Mouse (Mus musculus) E14TG2a.4 (cell line): ENCODE measurements around the gene Tex52.
A peak's percentile ranks its signal among the peaks of the same experiment; 100 is the strongest.

Source experiments
- H3K27me3 ChIP-seq: 2 replicates; pipeline ENCODE4 v1.6.1; 2014; ENCODE audit warnings: low read length, control low read depth; ENCODE audit not compliant: insufficient read depth
- H3K36me3 ChIP-seq: 2 replicates; pipeline ENCODE4 v1.6.1; 2014; ENCODE audit warnings: low read length, control low read depth; ENCODE audit not compliant: insufficient read depth
- H3K4me1 ChIP-seq: replicated peaks from 2 replicates; pipeline ENCODE4 v1.6.1; 2014; ENCODE audit warnings: low read depth, low read length, control low read depth
- H3K4me3 ChIP-seq: replicated peaks from 2 replicates; pipeline ENCODE4 v1.5.1; 2014; ENCODE audit warnings: mild to moderate bottlenecking, low read length
- H3K9me3 ChIP-seq: 2 replicates; pipeline ENCODE4 v1.6.1; 2014; ENCODE audit warnings: low read length, control low read depth
- CTCF ChIP-seq: conservative IDR thresholded peaks from 2 replicates; pipeline ENCODE4 v1.5.1; 2014; ENCODE audit warnings: low read length
- NANOG ChIP-seq: IDR thresholded peaks from 2 replicates; pipeline ENCODE4 v1.6.1; 2014; ENCODE audit warnings: borderline replicate concordance, low read length, mixed read lengths
- POU5F1 ChIP-seq: IDR thresholded peaks from 2 replicates; pipeline ENCODE4 v1.6.1; 2014; ENCODE audit warnings: low read length, borderline replicate concordance

Tex52 gene

GRCm38 (mm10) chr6:128432356-128432915, 57.2 kb downstream of the Tex52 start:
- peak overlapping the region; percentile 21 for H3K4me3 ChIP-seq
- H3K27me3 ChIP-seq = no peaks in the 10 kb centered on the region
- H3K9me3 ChIP-seq = no peaks in the 10 kb centered on the region
- TF ChIP-seq CTCF = no peak
- no peak for TF ChIP-seq NANOG
- TF ChIP-seq POU5F1 = no peak
- peaks cover 100% of the 10 kb centered on the region for H3K36me3 ChIP-seq
- H3K4me1 ChIP-seq = peaks cover 84% of the 10 kb centered on the region

GRCm38 (mm10) chr6:128433566-128433965, 58.3 kb downstream of the Tex52 start:
- TF ChIP-seq POU5F1 (no peak), NANOG (no peak), CTCF (no peak)
- H3K27me3 ChIP-seq = no peaks in the 10 kb centered on the region
- peaks cover 90% of the 10 kb centered on the region for H3K36me3 ChIP-seq
- peaks cover 84% of the 10 kb centered on the region for H3K4me1 ChIP-seq
- H3K9me3 ChIP-seq = no peaks in the 10 kb centered on the region
- peak overlapping the region; percentile 21 for H3K4me3 ChIP-seq
